Mouse (Mus musculus) myocyte (in vitro differentiated cells): ENCODE measurements around the gene Tsc1.

Experiments
- CEBPB ChIP-seq: IDR thresholded peaks from 2 replicates; pipeline ENCODE4 v1.6.1; 2011; ENCODE audit warnings: mild to moderate bottlenecking, moderate library complexity; ENCODE audit not compliant: poor library complexity, insufficient read depth, severe bottlenecking
- E2F4 ChIP-seq: IDR thresholded peaks from one replicate; pipeline ENCODE4 v1.6.1; 2011; ENCODE audit warnings: mild to moderate bottlenecking, control low read depth, moderate library complexity; ENCODE audit not compliant: insufficient read depth
- MAX ChIP-seq: IDR thresholded peaks from one replicate; pipeline ENCODE4 v1.6.1; 2011; ENCODE audit warnings: low read depth, mild to moderate bottlenecking, control low read depth
- MYOD1 ChIP-seq, 3 experiments: IDR thresholded peaks; one replicate each; pipeline ENCODE4 v1.6.1; 2011; ENCODE audit warnings: control low read depth in 2 of 3, low read depth in 2 of 3, mild to moderate bottlenecking in 2 of 3, moderate library complexity in 1 of 3; ENCODE audit not compliant: insufficient read length in 2 of 3, control insufficient read depth in 1 of 3
- MYOG ChIP-seq, 3 experiments: IDR thresholded peaks; one replicate each; pipeline ENCODE4 v1.6.1; 2011; ENCODE audit warnings: control low read depth in 2 of 3, low read depth in 2 of 3, mild to moderate bottlenecking in 2 of 3; ENCODE audit not compliant: insufficient read length in 2 of 3, control insufficient read depth in 1 of 3, insufficient read depth in 1 of 3
- POLR2A ChIP-seq: IDR thresholded peaks from one replicate; pipeline ENCODE4 v1.6.1; 2011; ENCODE audit warnings: low read depth, mild to moderate bottlenecking, control low read depth, moderate library complexity; ENCODE audit not compliant: insufficient read length
- POLR2AphosphoS2 ChIP-seq: IDR thresholded peaks from one replicate; pipeline ENCODE4 v1.6.1; 2011; ENCODE audit warnings: low read depth, control low read depth; ENCODE audit not compliant: insufficient read length
- SRF ChIP-seq: IDR thresholded peaks from one replicate; pipeline ENCODE4 v1.6.1; 2011; ENCODE audit warnings: low read depth; ENCODE audit not compliant: control insufficient read depth, insufficient read length
- TCF12 ChIP-seq: IDR thresholded peaks from one replicate; pipeline ENCODE4 v1.6.1; 2011; ENCODE audit warnings: mild to moderate bottlenecking, control low read depth; ENCODE audit not compliant: poor library complexity, insufficient read depth, severe bottlenecking
- TCF3 ChIP-seq: IDR thresholded peaks from one replicate; pipeline ENCODE4 v1.6.1; 2011; ENCODE audit warnings: low read depth, control low read depth; ENCODE audit not compliant: insufficient read length
- USF1 ChIP-seq: IDR thresholded peaks from one replicate; pipeline ENCODE4 v1.6.1; 2011; ENCODE audit warnings: low read depth, mild to moderate bottlenecking, control low read depth, moderate library complexity

DNA sequence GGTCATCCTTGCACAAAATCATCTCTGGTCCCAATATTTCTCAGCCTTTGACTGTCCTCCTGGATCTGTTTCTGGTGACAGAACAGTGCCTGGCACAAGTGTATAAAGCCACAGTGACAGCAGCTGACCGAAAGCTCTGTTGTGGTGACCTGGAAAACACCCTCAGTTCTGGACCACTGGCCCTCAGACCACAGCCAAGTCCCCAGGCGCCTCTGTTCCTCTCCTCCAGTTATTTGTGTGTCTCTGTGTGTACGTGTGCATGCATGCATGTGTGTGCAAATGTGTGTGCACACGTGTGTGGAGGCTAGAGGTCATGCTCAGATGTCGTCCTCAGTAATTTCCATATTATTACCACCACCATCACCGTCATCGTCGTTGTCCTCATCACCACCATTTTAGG lies 81.4 kb downstream of the Tsc1 start:
- TF ChIP-seq POLR2A (no peak), MAX (no peak), MYOG (IDR thresholded peaks at IDR 0.05; ENCODE audit: control insufficient read depth in 1 of 3, insufficient read depth in 1 of 3, insufficient read length in 2 of 3, low read depth in 2 of 3) (no peak), USF1 (no peak), POLR2AphosphoS2 (no peak), MYOD1 (IDR thresholded peaks at IDR 0.05; ENCODE audit: control insufficient read depth in 1 of 3, insufficient read length in 2 of 3, low read depth in 2 of 3) (no peak), E2F4 (no peak), TCF12 (no peak), CEBPB (no peak), SRF (no peak), TCF3 (no peak)
